Mouse (Mus musculus) thymus, postnatal 14 days (tissue): ENCODE data around the gene Tcap.

ENCODE experiments used
- DNase-seq: peaks from one replicate; pipeline ENCODE4 v3.0.0; 2021

Tcap gene

GRCm38 (mm10) chr11:98383261-98384030 is at the start of gene Tcap:
Tcap (plus strand) TSS chr11:98383811.
- no peak for DNase-seq

GRCm38 (mm10) chr11:98333981-98334741 is 49.5 kb upstream of the Tcap start:
- no peak for DNase-seq

GRCm38 (mm10) chr11:98335250-98335649 is 48.4 kb upstream of the Tcap start:
- DNase-seq, result no peak

GRCm38 (mm10) chr11:98336245-98337107 is 47.1 kb upstream of the Tcap start:
- DNase-seq, result no peak

GRCm38 (mm10) chr11:98338507-98338961 is 45.1 kb upstream of the Tcap start:
- no peak for DNase-seq

GRCm38 (mm10) chr11:98339071-98339501 is 44.5 kb upstream of the Tcap start:
- no peak for DNase-seq

- no peak for DNase-seq
Measured at GRCm38 (mm10) chr11:98339679-98340287, 43.8 kb upstream of the Tcap start.

- no peak for DNase-seq
Measured at GRCm38 (mm10) chr11:98340597-98340996, 43.0 kb upstream of the Tcap start.

- DNase-seq, result no peak
Measured at GRCm38 (mm10) chr11:98341174-98341573, 42.4 kb upstream of the Tcap start.

GRCm38 (mm10) chr11:98342000-98342945 is 41.3 kb upstream of the Tcap start:
- DNase-seq, result peak; percentile 88

GRCm38 (mm10) chr11:98345253-98345652 is 38.4 kb upstream of the Tcap start:
- peak; percentile 87 for DNase-seq

GRCm38 (mm10) chr11:98346168-98346567 is 37.4 kb upstream of the Tcap start:
- no peak for DNase-seq

GRCm38 (mm10) chr11:98347385-98348082 is 36.1 kb upstream of the Tcap start:
- no peak for DNase-seq

GRCm38 (mm10) chr11:98348083-98348961 is 35.3 kb upstream of the Tcap start, which contains the start of gene Ppp1r1b:
Ppp1r1b (plus strand) TSS chr11:98348404.
- DNase-seq, result peak; percentile 79

GRCm38 (mm10) chr11:98349308-98349707 is 34.3 kb upstream of the Tcap start:
- no peak for DNase-seq

GRCm38 (mm10) chr11:98352272-98352990 is 31.2 kb upstream of the Tcap start:
- DNase-seq, result no peak

GRCm38 (mm10) chr11:98353651-98354211 is 29.9 kb upstream of the Tcap start:
- no peak for DNase-seq

GRCm38 (mm10) chr11:98354445-98354844 is 29.2 kb upstream of the Tcap start:
- no peak for DNase-seq
